Mouse (Mus musculus) lung, postnatal 0 days (tissue): ENCODE data around the gene Bsdc1.

Experiments used
- CTCF ChIP-seq: IDR thresholded peaks from 2 replicates; pipeline ENCODE4 v1.5.1; 2016; ENCODE audit warnings: antibody characterized with exemption, mild to moderate bottlenecking
- EP300 ChIP-seq: IDR thresholded peaks from 2 replicates; pipeline ENCODE4 v1.6.1; 2016; ENCODE audit warnings: antibody characterized with exemption, mild to moderate bottlenecking, control low read depth

DNA sequence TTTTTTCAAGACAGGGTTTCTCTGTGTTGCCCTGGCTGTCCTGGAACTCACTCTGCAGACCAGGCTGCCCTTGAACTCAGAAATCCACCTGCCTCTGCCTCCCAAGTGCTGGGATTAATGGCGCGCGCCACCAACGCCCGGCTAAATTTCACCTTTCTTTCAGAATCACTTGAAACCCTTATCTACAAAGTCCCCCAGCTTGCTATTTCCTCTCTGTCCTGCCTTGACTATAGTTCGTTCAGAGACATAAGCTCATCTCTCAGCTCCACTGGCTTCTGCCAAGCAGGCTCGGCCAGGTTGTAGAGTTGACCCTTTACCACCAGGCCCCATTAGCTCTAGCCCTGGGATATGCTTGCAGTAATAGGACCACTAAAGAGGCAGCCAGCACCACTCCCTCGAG, 14.0 kb upstream of the Bsdc1 start:
- TF ChIP-seq CTCF (no peak), EP300 (no peak)
